In genomic region chr14:52017662-52018061, GRCm38 (mm10) we compare ENCODE assay signal across 28 mouse cellular contexts. TPM values are rescaled to one million over a fixed set of nuclear protein-coding genes. Genes with fewer than 3 reads are reported as not detected.
A peak's percentile ranks its signal among the peaks of the same experiment; 100 is the strongest.
DNase-seq lines count a peak whose midpoint lies in the region; ATAC-seq and TF ChIP-seq lines count a peak whose summit lies in the region.
"Had no signal": no experiment of that assay in that cellular context is flagged by ENCODE, and none has a peak within 500 bp of the region (broad histone marks: within the 10 kb centered on the region; RNA-seq: fewer than 3 reads in every experiment).

No protein-coding gene starts in this region.

- H3K27me3 ChIP-seq in hindbrain, embryonic 10.5 days (ENCODE audit: insufficient read depth, poor library complexity, severe bottlenecking): no peaks in the 10 kb centered on the region
- no peaks in the 10 kb centered on the region for H3K27me3 ChIP-seq in hindbrain, embryonic 12.5 days
- H3K27me3 ChIP-seq in E14TG2a.4 (ENCODE audit: insufficient read depth, low read length): no peaks in the 10 kb centered on the region
- H3K27me3 ChIP-seq in intestine, postnatal 0 days (replicated peaks; ENCODE audit: control insufficient read depth, insufficient read depth, low read length): no peaks in the 10 kb centered on the region
- no peaks in the 10 kb centered on the region for H3K27me3 ChIP-seq in forebrain, embryonic 14.5 days (replicated peaks; ENCODE audit: control insufficient read depth, insufficient read depth, low read length)
- H3K27me3 ChIP-seq: embryonic facial prominence, embryonic 12.5 days; forebrain, embryonic 12.5 days; limb, embryonic 15.5 days; lung, embryonic 15.5 days; megakaryocyte, embryonic 14.5 days; midbrain, embryonic 15.5 days; neural tube, embryonic 12.5 days; Patski had no signal

- no peak overlapping the region for H3K4me2 ChIP-seq in hindbrain, embryonic 12.5 days (replicated peaks)
- peak overlapping the region; percentile 86 for H3K4me2 ChIP-seq in intestine, postnatal 0 days (replicated peaks; ENCODE audit: low read depth)
- H3K4me2 ChIP-seq in forebrain, embryonic 14.5 days (ENCODE audit: low read length): no peak overlapping the region
- H3K4me2 ChIP-seq: embryonic facial prominence, embryonic 12.5 days; limb, embryonic 15.5 days; lung, embryonic 15.5 days; midbrain, embryonic 15.5 days had no signal

- WGBS in hindbrain, embryonic 10.5 days: 85% methylated on average over 4 of the region's 4 CpGs
- WGBS in hindbrain, embryonic 12.5 days: 73% methylated on average over 4 of the region's 4 CpGs
- WGBS in intestine, postnatal 0 days: 44% methylated on average over 4 of the region's 4 CpGs
- WGBS in forebrain, embryonic 14.5 days: 82% methylated on average over 4 of the region's 4 CpGs

- no peak overlapping the region for H3K9ac ChIP-seq in hindbrain, embryonic 12.5 days
- H3K9ac ChIP-seq in intestine, postnatal 0 days (ENCODE audit: low read depth, low read length): no peak overlapping the region
- H3K9ac ChIP-seq in forebrain, embryonic 14.5 days (ENCODE audit: low read length): no peak overlapping the region
- H3K9ac ChIP-seq: embryonic facial prominence, embryonic 12.5 days; limb, embryonic 15.5 days; lung, embryonic 15.5 days; midbrain, embryonic 15.5 days; neural tube, embryonic 12.5 days had no signal

- no peak for ATAC-seq in hindbrain, embryonic 12.5 days (ENCODE audit: low FRiP score)
- ATAC-seq in intestine, postnatal 0 days: no peak
- ATAC-seq in forebrain, embryonic 14.5 days: no peak
- ATAC-seq: midbrain, embryonic 15.5 days; Patski had no signal

- H3K4me3 ChIP-seq in hindbrain, embryonic 10.5 days: no peak overlapping the region
- no peak overlapping the region for H3K4me3 ChIP-seq in hindbrain, embryonic 12.5 days
- H3K4me3 ChIP-seq in E14TG2a.4 (replicated peaks; ENCODE audit: low read length): peak overlapping the region; percentile 90
- peak overlapping the region; percentile 23 for H3K4me3 ChIP-seq in intestine, postnatal 0 days (ENCODE audit: low read depth, low read length)
- no peak overlapping the region for H3K4me3 ChIP-seq in forebrain, embryonic 14.5 days (ENCODE audit: low read depth, low read length)
- H3K4me3 ChIP-seq: embryonic facial prominence, embryonic 12.5 days; forebrain, embryonic 12.5 days; gastrocnemius, adult 2 months; limb, embryonic 15.5 days; lung, embryonic 15.5 days; midbrain, embryonic 15.5 days; neural tube, embryonic 12.5 days had no signal

- no peaks in the 10 kb centered on the region for H3K9me3 ChIP-seq in hindbrain, embryonic 10.5 days
- no peaks in the 10 kb centered on the region for H3K9me3 ChIP-seq in hindbrain, embryonic 12.5 days (replicated peaks)
- no peaks in the 10 kb centered on the region for H3K9me3 ChIP-seq in E14TG2a.4 (ENCODE audit: low read length)
- H3K9me3 ChIP-seq in intestine, postnatal 0 days (ENCODE audit: control insufficient read depth): no peaks in the 10 kb centered on the region
- no peaks in the 10 kb centered on the region for H3K9me3 ChIP-seq in forebrain, embryonic 14.5 days (replicated peaks; ENCODE audit: control insufficient read depth, low read length)
- H3K9me3 ChIP-seq: embryonic facial prominence, embryonic 12.5 days; forebrain, embryonic 12.5 days; limb, embryonic 15.5 days; lung, embryonic 15.5 days; megakaryocyte, embryonic 14.5 days; midbrain, embryonic 15.5 days; neural tube, embryonic 12.5 days had no signal

- H3K4me1 ChIP-seq in hindbrain, embryonic 10.5 days (replicated peaks): peaks cover 81% of the 10 kb centered on the region
- H3K4me1 ChIP-seq in hindbrain, embryonic 12.5 days: peaks cover 53% of the 10 kb centered on the region
- H3K4me1 ChIP-seq in E14TG2a.4 (replicated peaks; ENCODE audit: low read depth, low read length): peaks cover 66% of the 10 kb centered on the region
- H3K4me1 ChIP-seq in intestine, postnatal 0 days (replicated peaks; ENCODE audit: control insufficient read depth, insufficient read depth, low read length): peaks cover 20% of the 10 kb centered on the region; the same call in 1 of the 2 replicates
- peaks cover 31% of the 10 kb centered on the region for H3K4me1 ChIP-seq in forebrain, embryonic 14.5 days (ENCODE audit: control insufficient read depth, insufficient read depth, low read length)

- TF ChIP-seq CTCF in E14TG2a.4 (conservative IDR thresholded peaks at IDR 0.05; ENCODE audit: low read length): no peak
- no peak for TF ChIP-seq CTCF in intestine, postnatal 0 days (IDR thresholded peaks at IDR 0.05; ENCODE audit: low read depth)

- H3K36me3 ChIP-seq in hindbrain, embryonic 10.5 days: peaks cover 5% of the 10 kb centered on the region; the same call in 1 of the 2 replicates
- no peaks in the 10 kb centered on the region for H3K36me3 ChIP-seq in hindbrain, embryonic 12.5 days
- H3K36me3 ChIP-seq in E14TG2a.4 (ENCODE audit: insufficient read depth, low read length): peaks cover 34% of the 10 kb centered on the region
- no peaks in the 10 kb centered on the region for H3K36me3 ChIP-seq in intestine, postnatal 0 days (ENCODE audit: control insufficient read depth, insufficient read depth)
- no peaks in the 10 kb centered on the region for H3K36me3 ChIP-seq in forebrain, embryonic 14.5 days (ENCODE audit: control insufficient read depth, insufficient read depth, low read length)
- H3K36me3 ChIP-seq: embryonic facial prominence, embryonic 12.5 days; forebrain, embryonic 12.5 days; limb, embryonic 15.5 days; lung, embryonic 15.5 days; midbrain, embryonic 15.5 days; neural tube, embryonic 12.5 days had no signal

- peak; percentile 56 for DNase-seq in cerebellum, adult 11-12 months
- DNase-seq in cerebellum, adult 18-20 months: no peak
- no peak for DNase-seq in hindbrain, embryonic 10.5 days (ENCODE audit: low spot score)
- DNase-seq in forebrain, embryonic 14.5 days (ENCODE audit: low spot score): no peak
- no peak for DNase-seq in Muller cell, postnatal 12 days (ENCODE audit: inconsistent ontology term)
- DNase-seq: adrenal gland, postnatal 36 days; gastrocnemius, adult 2 months; kidney, adult 2 months; left cerebral cortex, postnatal 4 days; lung, postnatal 36 days; right cerebral cortex, postnatal 14 days had no signal

- H3K27ac ChIP-seq in hindbrain, embryonic 10.5 days: 0 out of 2 replicates have a peak overlapping the region, but pooled peaks have one; percentile 35
- H3K27ac ChIP-seq in hindbrain, embryonic 12.5 days: no peak overlapping the region
- H3K27ac ChIP-seq in intestine, postnatal 0 days (ENCODE audit: low read depth, low read length): peak overlapping the region; percentile 96
- no peak overlapping the region for H3K27ac ChIP-seq in forebrain, embryonic 14.5 days (ENCODE audit: low read depth, low read length)
- H3K27ac ChIP-seq: embryonic facial prominence, embryonic 12.5 days; forebrain, embryonic 12.5 days; gastrocnemius, adult 2 months; limb, embryonic 15.5 days; lung, embryonic 15.5 days; midbrain, embryonic 15.5 days; neural tube, embryonic 12.5 days had no signal

RNA-seq across cellular contexts. Expression of gene Tmem253, which starts 2.2 kb away (rescaled TPM):
- polyA plus RNA-seq in hindbrain, embryonic 10.5 days (2016; fragmentation: Nextera tagmentation; extraction: Ambion mirVana): 0.80 and 1.0 TPM in 2 replicates
- polyA plus RNA-seq in hindbrain, embryonic 12.5 days (2016; fragmentation: Nextera tagmentation; extraction: Ambion mirVana): 0.59 and 1.6 TPM in 2 replicates
- polyA plus RNA-seq in intestine, postnatal 0 days (2015; fragmentation: Nextera tagmentation; extraction: Ambion mirVana): 221 and 224 TPM in 2 replicates
- 0.46 and 0.56 TPM in 2 replicates for polyA plus RNA-seq in forebrain, embryonic 14.5 days (2014; fragmentation: Nextera tagmentation; extraction: Ambion mirVana)

RNA-seq across cellular contexts. Expression of gene Zfp219, which starts 2.9 kb away (rescaled TPM):
- 74.3 and 83.6 TPM in 2 replicates for polyA plus RNA-seq in hindbrain, embryonic 10.5 days (2016; fragmentation: Nextera tagmentation; extraction: Ambion mirVana)
- 64.4 and 71.7 TPM in 2 replicates for polyA plus RNA-seq in hindbrain, embryonic 12.5 days (2016; fragmentation: Nextera tagmentation; extraction: Ambion mirVana)
- 11.9 and 12.5 TPM in 2 replicates for polyA plus RNA-seq in intestine, postnatal 0 days (2015; fragmentation: Nextera tagmentation; extraction: Ambion mirVana)
- polyA plus RNA-seq in forebrain, embryonic 14.5 days (2014; fragmentation: Nextera tagmentation; extraction: Ambion mirVana): 41.0 and 42.0 TPM in 2 replicates

RNA-seq across cellular contexts. Expression of gene Olfr221, which starts 24.6 kb away (rescaled TPM):
- not detected in 2 replicates for polyA plus RNA-seq in hindbrain, embryonic 10.5 days (2016; fragmentation: Nextera tagmentation; extraction: Ambion mirVana)
- polyA plus RNA-seq in hindbrain, embryonic 12.5 days (2016; fragmentation: Nextera tagmentation; extraction: Ambion mirVana): not detected in 2 replicates
- polyA plus RNA-seq in intestine, postnatal 0 days (2015; fragmentation: Nextera tagmentation; extraction: Ambion mirVana): not detected in 2 replicates
- polyA plus RNA-seq in forebrain, embryonic 14.5 days (2014; fragmentation: Nextera tagmentation; extraction: Ambion mirVana): not detected in 2 replicates
- polyA plus RNA-seq: cortical plate, adult 2 months; embryonic facial prominence, embryonic 12.5 days; forebrain, embryonic 12.5 days; heart, embryonic 11.5 days; heart, postnatal 0 days; hindbrain, embryonic 11.5 days; kidney, adult 2 months; kidney, postnatal 0 days; limb, embryonic 15.5 days; lung, embryonic 15.5 days; midbrain, embryonic 15.5 days; neural tube, embryonic 12.5 days; Patski; spleen, adult 2 months had no signal

RNA-seq across cellular contexts. Expression of gene Arhgef40, which starts 33.1 kb away (rescaled TPM):
- 100 and 106 TPM in 2 replicates for polyA plus RNA-seq in hindbrain, embryonic 10.5 days (2016; fragmentation: Nextera tagmentation; extraction: Ambion mirVana)
- polyA plus RNA-seq in hindbrain, embryonic 12.5 days (2016; fragmentation: Nextera tagmentation; extraction: Ambion mirVana): 126 and 133 TPM in 2 replicates
- polyA plus RNA-seq in intestine, postnatal 0 days (2015; fragmentation: Nextera tagmentation; extraction: Ambion mirVana): 18.2 and 19.7 TPM in 2 replicates
- 49.5 and 51.1 TPM in 2 replicates for polyA plus RNA-seq in forebrain, embryonic 14.5 days (2014; fragmentation: Nextera tagmentation; extraction: Ambion mirVana)

Comparison
In these comparisons a context has a peak if more than half of its experiments do, and no peak if none do; other contexts are left out.
1. H3K27ac ChIP-seq: peak in hindbrain, embryonic 10.5 days (single experiment) and intestine, postnatal 0 days (single experiment); none in hindbrain, embryonic 12.5 days (single experiment) and forebrain, embryonic 14.5 days (single experiment).
2. H3K4me3 ChIP-seq: peak in E14TG2a.4 (single experiment) and intestine, postnatal 0 days (single experiment); none in hindbrain, embryonic 10.5 days (single experiment), hindbrain, embryonic 12.5 days (single experiment) and forebrain, embryonic 14.5 days (single experiment).
3. RNA of gene Tmem253, which starts 2.2 kb away (polyA plus RNA-seq): 221 to 224 TPM in intestine, postnatal 0 days; 0.80 to 1.0 TPM in hindbrain, embryonic 10.5 days, 0.59 to 1.6 TPM in hindbrain, embryonic 12.5 days and 0.46 to 0.56 TPM in forebrain, embryonic 14.5 days; every median in the first group is over 10 times any median in the second.